Mouse (Mus musculus) lung, embryonic 14.5 days (tissue): ENCODE measurements around the gene Prkca. TPM values are rescaled to one million over a fixed set of nuclear protein-coding genes. Genes with fewer than 3 reads are reported as not detected.
A peak's percentile ranks its signal among the peaks of the same experiment; 100 is the strongest.

Source experiments
- ATAC-seq: fragments of 200-750 bp; cut with Nextera tagmentation; 2 replicates; pipeline ENCODE4 v1.8.0; 2017; ENCODE audit warnings: mild to moderate bottlenecking, moderate TSS enrichment, moderate library complexity; ENCODE audit not compliant: insufficient read depth
- DNase-seq: peaks from one replicate; pipeline ENCODE4 v3.0.0-alpha.2; 2015
- H3K27ac ChIP-seq: fragments of 300-500 bp; sonication (generic); 2 replicates; pipeline ENCODE4 v1.5.1; 2014; ENCODE audit warnings: low read depth, mild to moderate bottlenecking, moderate library complexity
- H3K27me3 ChIP-seq: fragments of 300-500 bp; sonication (generic); 2 replicates; pipeline ENCODE4 v1.6.1; 2014; ENCODE audit warnings: low read length, control low read depth; ENCODE audit not compliant: insufficient read depth
- H3K36me3 ChIP-seq: fragments of 300-500 bp; sonication (generic); 2 replicates; pipeline ENCODE4 v1.6.1; 2014; ENCODE audit warnings: control low read depth; ENCODE audit not compliant: insufficient read depth
- H3K4me1 ChIP-seq: fragments of 300-500 bp; sonication (generic); 2 replicates; pipeline ENCODE4 v1.6.1; 2014; ENCODE audit warnings: antibody characterized with exemption, control low read depth; ENCODE audit not compliant: insufficient read depth
- H3K4me2 ChIP-seq: fragments of 300-500 bp; sonication (generic); 2 replicates; pipeline ENCODE4 v1.6.1; 2014; ENCODE audit warnings: mild to moderate bottlenecking
- H3K4me3 ChIP-seq: fragments of 300-500 bp; sonication (generic); 2 replicates; pipeline ENCODE4 v1.5.1; 2014; ENCODE audit warnings: low read depth, low read length
- H3K9ac ChIP-seq: fragments of 300-500 bp; sonication (generic); 2 replicates; pipeline ENCODE4 v1.6.1; 2014
- H3K9me3 ChIP-seq: fragments of 300-500 bp; sonication (generic); 2 replicates; pipeline ENCODE4 v1.6.1; 2016; ENCODE audit warnings: low read depth, low read length, control low read depth
- CTCF ChIP-seq: IDR thresholded peaks from 2 replicates; pipeline ENCODE4 v1.5.1; 2016; ENCODE audit warnings: antibody characterized with exemption, low read depth
- WGBS: fragments of 180-500 bp; shearing (Covaris S2); extraction: QIAGEN DNeasy Blood & Tissue Kit; methylation state at CpG from one replicate; pipeline ENCODE4 v1.1.7; 2014; 5-methylcytosine and 5-hydroxymethylcytosine counted together
- polyA plus RNA-seq: library from polyadenylated mRNA; unstranded; fragments of >200 nt; fragmentation: Nextera tagmentation; extraction: Ambion mirVana; gene quantifications from 2 replicates; pipeline ENCODE4 v1.2.1, GENCODE M21; 2014

Gene Prkca
- polyA plus RNA-seq, 1 experiment from 2014 or later = 11.8 TPM

- Histone ChIP-seq H3K9ac (no peak overlapping the region), H3K4me1 (peaks cover 15% of the 10 kb centered on the region)
- no peak for TF ChIP-seq CTCF
Observed at GRCm38 (mm10) chr11:108152591-108152990, 191.1 kb downstream of the Prkca start.

DNA sequence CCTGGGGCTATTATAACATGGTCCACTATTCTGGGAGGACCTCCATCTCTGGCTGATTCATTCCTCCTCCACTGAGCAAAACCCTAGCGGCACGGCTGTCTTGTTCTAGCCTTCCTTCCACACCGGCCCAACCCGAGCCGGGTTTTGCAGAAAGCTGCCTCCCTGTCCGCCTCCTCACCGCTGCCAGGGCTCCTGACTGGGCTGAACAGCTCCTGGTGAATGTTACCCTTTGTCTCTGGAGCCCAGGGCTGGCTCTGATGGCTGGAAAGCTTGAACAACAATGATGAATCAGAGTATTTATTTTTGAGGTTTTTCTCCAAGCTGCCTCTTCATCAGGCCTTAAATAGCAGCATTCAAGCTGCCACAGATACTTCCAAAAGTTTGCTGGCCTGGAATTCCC is 193.3 kb downstream of the Prkca start:
- Histone ChIP-seq H3K27ac (no peak overlapping the region; the same call in 1 of the 2 replicates), H3K36me3 (no peaks in the 10 kb centered on the region), H3K4me1 (peaks cover 15% of the 10 kb centered on the region), H3K9ac (no peak overlapping the region), H3K27me3 (no peaks in the 10 kb centered on the region), H3K4me3 (no peak overlapping the region), H3K4me2 (no peak overlapping the region), H3K9me3 (no peaks in the 10 kb centered on the region)
- 48% methylated on average over 7 of the region's 7 CpGs for WGBS
- ATAC-seq (no peak), DNase-seq (peak; percentile 49)
- TF ChIP-seq CTCF = no peak

More at GRCm38 (mm10) chr11:108152591-108152990, 191.1 kb downstream of the Prkca start:
- DNase-seq (no peak), ATAC-seq (no peak)
- WGBS = 49% methylated on average over 4 of the region's 4 CpGs
- Histone ChIP-seq H3K4me2 (no peak overlapping the region), H3K27ac (no peak overlapping the region), H3K36me3 (no peaks in the 10 kb centered on the region), H3K4me3 (no peak overlapping the region), H3K9me3 (no peaks in the 10 kb centered on the region), H3K27me3 (no peaks in the 10 kb centered on the region)

- WGBS = 27% methylated on average over 9 of the region's 9 CpGs
- Histone ChIP-seq H3K4me2 (no peak overlapping the region), H3K4me1 (peaks cover 18% of the 10 kb centered on the region), H3K36me3 (no peaks in the 10 kb centered on the region), H3K9ac (no peak overlapping the region), H3K27me3 (no peaks in the 10 kb centered on the region), H3K9me3 (no peaks in the 10 kb centered on the region), H3K4me3 (no peak overlapping the region), H3K27ac (no peak overlapping the region)
- ATAC-seq = no peak
- peak; percentile 46 for DNase-seq
- TF ChIP-seq CTCF = no peak
Observed at GRCm38 (mm10) chr11:108149187-108149586, 194.5 kb downstream of the Prkca start.

DNA sequence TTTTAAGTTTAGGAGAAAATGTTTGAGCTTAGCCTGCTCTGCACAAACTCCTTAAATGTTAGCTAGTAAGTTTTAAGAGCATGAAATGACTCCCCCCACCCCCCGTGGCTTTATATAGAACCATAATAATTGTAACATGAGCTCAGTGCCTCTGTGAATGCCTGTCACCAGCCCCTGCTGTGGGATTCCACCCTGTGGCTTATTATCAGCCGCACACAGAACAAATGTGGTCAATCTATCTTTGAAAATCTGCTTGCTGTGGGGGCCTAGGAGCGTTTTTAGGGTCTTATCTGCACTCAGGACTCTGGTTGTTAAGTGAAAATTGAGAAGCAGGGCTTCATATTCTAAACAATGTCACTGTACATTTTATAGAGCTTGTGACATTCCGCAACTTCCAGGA is 195.2 kb downstream of the Prkca start:
- H3K4me2 ChIP-seq = no peak overlapping the region
- H3K9me3 ChIP-seq = no peaks in the 10 kb centered on the region
- no peak for DNase-seq
- 0 out of 2 replicates have a peak, but pooled peaks have one; percentile 13 for ATAC-seq
- H3K27ac ChIP-seq = peak overlapping the region; percentile 28; the same call in 1 of the 2 replicates
- WGBS = 21% methylated on average over 4 of the region's 4 CpGs
- no peak overlapping the region for H3K9ac ChIP-seq
- no peak for TF ChIP-seq CTCF
- H3K4me3 ChIP-seq = no peak overlapping the region
- H3K4me1 ChIP-seq = peaks cover 15% of the 10 kb centered on the region
- H3K36me3 ChIP-seq = no peaks in the 10 kb centered on the region
- H3K27me3 ChIP-seq = no peaks in the 10 kb centered on the region

GRCm38 (mm10) chr11:108145752-108146496 is 197.8 kb downstream of the Prkca start:
- Histone ChIP-seq H3K27me3 (no peaks in the 10 kb centered on the region), H3K27ac (peak overlapping the region; percentile 5; the same call in 1 of the 2 replicates), H3K9me3 (no peaks in the 10 kb centered on the region), H3K4me1 (peaks cover 14% of the 10 kb centered on the region), H3K36me3 (no peaks in the 10 kb centered on the region), H3K9ac (no peak overlapping the region), H3K4me3 (no peak overlapping the region), H3K4me2 (no peak overlapping the region)
- no peak for TF ChIP-seq CTCF
- DNase-seq (peak; percentile 32), ATAC-seq (no peak)
- WGBS = 49% methylated on average over 13 of the region's 13 CpGs

- Histone ChIP-seq H3K36me3 (no peaks in the 10 kb centered on the region), H3K4me3 (no peak overlapping the region), H3K27me3 (no peaks in the 10 kb centered on the region), H3K4me1 (peaks cover 18% of the 10 kb centered on the region), H3K9ac (no peak overlapping the region), H3K9me3 (no peaks in the 10 kb centered on the region), H3K4me2 (no peak overlapping the region), H3K27ac (no peak overlapping the region)
- 66% methylated on average over 8 of the region's 8 CpGs for WGBS
- DNase-seq = no peak
- no peak for ATAC-seq
- TF ChIP-seq CTCF = no peak
Observed at GRCm38 (mm10) chr11:108145128-108145527, 198.6 kb downstream of the Prkca start.

DNA sequence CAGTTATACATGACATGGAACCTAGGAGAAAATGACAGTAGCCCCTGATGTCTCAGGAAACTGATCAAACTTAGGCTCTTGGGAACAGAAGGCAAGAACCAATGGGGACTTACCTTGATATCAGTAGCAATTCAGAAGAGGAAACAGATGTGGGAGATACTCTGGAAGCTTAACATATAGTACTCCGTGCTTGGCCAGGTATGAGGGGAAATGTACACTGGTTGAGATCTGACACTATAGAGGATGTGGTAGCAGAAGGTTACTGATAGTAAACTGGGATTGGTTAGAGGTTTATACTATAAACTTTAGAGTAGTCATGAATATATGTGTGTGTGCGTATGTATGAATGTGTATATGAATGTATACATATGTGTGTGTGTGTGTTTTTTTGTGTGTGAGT is 200.0 kb downstream of the Prkca start:
- no peak for DNase-seq
- H3K4me1 ChIP-seq = peaks cover 14% of the 10 kb centered on the region
- H3K9me3 ChIP-seq = no peaks in the 10 kb centered on the region
- no peak overlapping the region for H3K4me2 ChIP-seq
- no peak overlapping the region for H3K27ac ChIP-seq
- no peaks in the 10 kb centered on the region for H3K36me3 ChIP-seq
- ATAC-seq = no peak
- H3K27me3 ChIP-seq = no peaks in the 10 kb centered on the region
- 81% methylated on average over 2 of the region's 2 CpGs for WGBS
- H3K9ac ChIP-seq = no peak overlapping the region
- H3K4me3 ChIP-seq = no peak overlapping the region
- TF ChIP-seq CTCF = no peak
